Mouse (Mus musculus) splenic B cell, adult 2 months (primary cell): Measurements from ENCODE around the gene Slc34a1.

Experiments
- DNase-seq: peaks from one replicate; pipeline ENCODE4 v3.0.0-alpha.2; 2011; ENCODE audit warnings: low read depth, low spot score
- H3K27me3 ChIP-seq: 2 replicates; pipeline ENCODE4 v1.6.1; 2012; ENCODE audit warnings: mild to moderate bottlenecking, low read length, moderate library complexity, mixed read lengths; ENCODE audit not compliant: control insufficient read depth, poor library complexity, insufficient read depth, severe bottlenecking
- H3K36me3 ChIP-seq: 2 replicates; pipeline ENCODE4 v1.6.1; 2012; ENCODE audit warnings: mild to moderate bottlenecking, low read length, moderate library complexity, mixed read lengths; ENCODE audit not compliant: control insufficient read depth, poor library complexity, insufficient read depth, severe bottlenecking

Slc34a1 gene

GRCm38 (mm10) chr13:55391626-55392029 lies 6.4 kb upstream of the Slc34a1 start:
- DNase-seq: no peak
- Histone ChIP-seq H3K27me3 (no peaks in the 10 kb centered on the region), H3K36me3 (no peaks in the 10 kb centered on the region)

- no peaks in the 10 kb centered on the region for H3K36me3 ChIP-seq
- no peaks in the 10 kb centered on the region for H3K27me3 ChIP-seq
- DNase-seq: peak; percentile 62
These were observed 5.1 kb upstream of the Slc34a1 start for GRCm38 (mm10) chr13:55392933-55393332.

GRCm38 (mm10) chr13:55399300-55400038 lies 1.5 kb downstream of the Slc34a1 start:
- DNase-seq: no peak
- H3K27me3 ChIP-seq: no peaks in the 10 kb centered on the region

GRCm38 (mm10) chr13:55400039-55400346 lies 2.0 kb downstream of the Slc34a1 start:
- Histone ChIP-seq H3K36me3 (no peaks in the 10 kb centered on the region), H3K27me3 (no peaks in the 10 kb centered on the region)
- no peak for DNase-seq

More at GRCm38 (mm10) chr13:55399300-55400038, 1.5 kb downstream of the Slc34a1 start:
- H3K36me3 ChIP-seq: no peaks in the 10 kb centered on the region

GRCm38 (mm10) chr13:55403266-55403665 lies 5.3 kb downstream of the Slc34a1 start:
- Histone ChIP-seq H3K27me3 (no peaks in the 10 kb centered on the region), H3K36me3 (no peaks in the 10 kb centered on the region)
- no peak for DNase-seq

GRCm38 (mm10) chr13:55403935-55404852 lies 6.2 kb downstream of the Slc34a1 start:
- Histone ChIP-seq H3K27me3 (no peaks in the 10 kb centered on the region), H3K36me3 (no peaks in the 10 kb centered on the region)
- no peak for DNase-seq

- peak; percentile 91 for DNase-seq
- Histone ChIP-seq H3K27me3 (no peaks in the 10 kb centered on the region), H3K36me3 (no peaks in the 10 kb centered on the region)
These were observed 7.1 kb downstream of the Slc34a1 start for GRCm38 (mm10) chr13:55404853-55405782.

GRCm38 (mm10) chr13:55405783-55406390 lies 7.9 kb downstream of the Slc34a1 start:
- no peaks in the 10 kb centered on the region for H3K27me3 ChIP-seq
- H3K36me3 ChIP-seq: no peaks in the 10 kb centered on the region
- no peak for DNase-seq

- Histone ChIP-seq H3K27me3 (no peaks in the 10 kb centered on the region), H3K36me3 (no peaks in the 10 kb centered on the region)
- no peak for DNase-seq
These were observed 9.4 kb downstream of the Slc34a1 start for GRCm38 (mm10) chr13:55407341-55407740.

GRCm38 (mm10) chr13:55408546-55409120 lies 10.6 kb downstream of the Slc34a1 start:
- no peak for DNase-seq
- Histone ChIP-seq H3K27me3 (no peaks in the 10 kb centered on the region), H3K36me3 (no peaks in the 10 kb centered on the region)

GRCm38 (mm10) chr13:55411826-55412225 lies 13.8 kb downstream of the Slc34a1 start:
- DNase-seq: peak; percentile 49
- Histone ChIP-seq H3K36me3 (no peaks in the 10 kb centered on the region), H3K27me3 (no peaks in the 10 kb centered on the region)

- Histone ChIP-seq H3K36me3 (no peaks in the 10 kb centered on the region), H3K27me3 (no peaks in the 10 kb centered on the region)
- DNase-seq: no peak
These were observed 14.8 kb downstream of the Slc34a1 start for GRCm38 (mm10) chr13:55412643-55413307.

- no peak for DNase-seq
- H3K36me3 ChIP-seq: no peaks in the 10 kb centered on the region
- no peaks in the 10 kb centered on the region for H3K27me3 ChIP-seq
These were observed 15.3 kb downstream of the Slc34a1 start for GRCm38 (mm10) chr13:55413333-55413732.
